Mouse (Mus musculus): Measurements from ENCODE around the gene Zdhhc14.

- TF ChIP-seq CTCF (IDR thresholded peaks at IDR 0.05; ENCODE audit: extremely low read depth, insufficient read length, insufficient replicate concordance, low read depth, low read length): no peak
- TF ChIP-seq POLR2A (IDR thresholded peaks at IDR 0.05; ENCODE audit: low read depth, low read length): no peak
Observed at GRCm38 (mm10) chr17:5653981-5654380, 161.6 kb downstream of the Zdhhc14 start.

Measured in small intestine, adult 2 months (tissue).